ENCODE assay signal across 8 mouse cellular contexts in genomic region chr11:5707530-5708353, GRCm38 (mm10). TPM values are rescaled to one million over a fixed set of nuclear protein-coding genes. Genes with fewer than 3 reads are reported as not detected.
DNase-seq lines count a peak whose midpoint lies in the region; ATAC-seq and TF ChIP-seq lines count a peak whose summit lies in the region.

No protein-coding gene starts in this region.

- H3K4me3 ChIP-seq in embryonic facial prominence, embryonic 13.5 days = peak overlapping the region; percentile 78
- peak overlapping the region; percentile 100 for H3K4me3 ChIP-seq in heart, adult 2 months
- peak overlapping the region; percentile 72 for H3K4me3 ChIP-seq in limb, embryonic 12.5 days (replicated peaks)
- peak overlapping the region; percentile 98 for H3K4me3 ChIP-seq in midbrain, embryonic 14.5 days (replicated peaks; ENCODE audit: low read depth, low read length)

- peak; percentile 79 for TF ChIP-seq POLR2A in heart, adult 2 months (IDR thresholded peaks at IDR 0.05; ENCODE audit: insufficient read depth, low read depth, low read length)

- H3K4me2 ChIP-seq in embryonic facial prominence, embryonic 13.5 days = peak overlapping the region; percentile 76
- H3K4me2 ChIP-seq in limb, embryonic 12.5 days = peak overlapping the region; percentile 75
- H3K4me2 ChIP-seq in midbrain, embryonic 14.5 days (ENCODE audit: low read length) = peak overlapping the region; percentile 76

- TF ChIP-seq CTCF in heart, adult 2 months (IDR thresholded peaks at IDR 0.05) = no peak

- 0 out of 2 replicates have a peak, but pooled peaks cover 2% of the 10 kb centered on the region for H3K79me2 ChIP-seq in heart, adult 2 months (replicated peaks; ENCODE audit: control insufficient read depth, insufficient read depth, low read length)

- peaks cover 13% of the 10 kb centered on the region for H3K4me1 ChIP-seq in embryonic facial prominence, embryonic 13.5 days
- H3K4me1 ChIP-seq in heart, adult 2 months (ENCODE audit: control insufficient read depth, insufficient read depth, low read length) = peaks cover 5% of the 10 kb centered on the region
- peaks cover 11% of the 10 kb centered on the region for H3K4me1 ChIP-seq in limb, embryonic 12.5 days (replicated peaks)
- H3K4me1 ChIP-seq in midbrain, embryonic 14.5 days (ENCODE audit: control insufficient read depth, insufficient read depth, low read length) = peaks cover 13% of the 10 kb centered on the region

- no peaks in the 10 kb centered on the region for H3K27me3 ChIP-seq in embryonic facial prominence, embryonic 13.5 days
- no peaks in the 10 kb centered on the region for H3K27me3 ChIP-seq in heart, adult 2 months (ENCODE audit: control insufficient read depth, insufficient read depth, low read length)
- no peaks in the 10 kb centered on the region for H3K27me3 ChIP-seq in limb, embryonic 12.5 days
- no peaks in the 10 kb centered on the region for H3K27me3 ChIP-seq in midbrain, embryonic 14.5 days (ENCODE audit: control insufficient read depth, insufficient read depth, low read length)

- peak; percentile 93 for ATAC-seq in embryonic facial prominence, embryonic 13.5 days (ENCODE audit: insufficient number of reproducible peaks, insufficient read depth, low FRiP score, low TSS enrichment, low read depth)
- ATAC-seq in limb, embryonic 12.5 days (ENCODE audit: insufficient number of reproducible peaks, insufficient read depth, low FRiP score, low TSS enrichment, low read depth) = peak; percentile 92
- ATAC-seq in midbrain, embryonic 14.5 days (ENCODE audit: low FRiP score, low TSS enrichment) = peak; percentile 96

- intact Hi-C loops in heart, adult 2 months (cut with DNase I) = loop anchor here (2.0 to 10.0 kb wide), 6 partner anchors 33 to 557 kb away; partner anchors contain the start of genes Dbnl, Ddx56, Pold2 and Urgcp

- no peak for TF ChIP-seq EP300 in heart, adult 2 months (IDR thresholded peaks at IDR 0.05; ENCODE audit: insufficient read depth, low read depth, low read length)

- WGBS in embryonic facial prominence, embryonic 13.5 days = 20% methylated on average over 48 of the region's 50 CpGs
- WGBS in heart, adult 2 months = 17% methylated on average over 49 of the region's 50 CpGs
- 20% methylated on average over 47 of the region's 50 CpGs for WGBS in limb, embryonic 12.5 days
- WGBS in midbrain, embryonic 14.5 days = 19% methylated on average over 49 of the region's 50 CpGs

- DNase-seq in 416B (ENCODE audit: low read depth) = peak; percentile 91
- peak; percentile 75 to 83 for DNase-seq in adrenal gland, postnatal 4 days (ENCODE audit: low spot score in 2 of 2)
- DNase-seq in heart, adult 2 months = peak; percentile 93 to 94
- peak; percentile 85 to 90 for DNase-seq in kidney, adult 8-10 months
- DNase-seq in midbrain, embryonic 14.5 days = peak; percentile 96
- peak; percentile 83 for DNase-seq in spleen, adult 12 weeks (ENCODE audit: low spot score)

- peak overlapping the region; percentile 57 for H3K27ac ChIP-seq in embryonic facial prominence, embryonic 13.5 days
- peak overlapping the region; percentile 88 for H3K27ac ChIP-seq in heart, adult 2 months
- peak overlapping the region; percentile 75 for H3K27ac ChIP-seq in limb, embryonic 12.5 days
- peak overlapping the region; percentile 72 for H3K27ac ChIP-seq in midbrain, embryonic 14.5 days (replicated peaks; ENCODE audit: low read depth, low read length)

- H3K9ac ChIP-seq in embryonic facial prominence, embryonic 13.5 days = peak overlapping the region; percentile 89
- H3K9ac ChIP-seq in heart, adult 2 months (ENCODE audit: low read depth, low read length) = peak overlapping the region; percentile 86
- H3K9ac ChIP-seq in limb, embryonic 12.5 days (replicated peaks) = peak overlapping the region; percentile 82
- peak overlapping the region; percentile 94 for H3K9ac ChIP-seq in midbrain, embryonic 14.5 days (replicated peaks; ENCODE audit: low read length)

- no peaks in the 10 kb centered on the region for H3K9me3 ChIP-seq in embryonic facial prominence, embryonic 13.5 days
- H3K9me3 ChIP-seq in limb, embryonic 12.5 days = no peaks in the 10 kb centered on the region
- H3K9me3 ChIP-seq in midbrain, embryonic 14.5 days (ENCODE audit: control insufficient read depth, low read length) = no peaks in the 10 kb centered on the region

- H3K36me3 ChIP-seq in embryonic facial prominence, embryonic 13.5 days = peaks cover 30% of the 10 kb centered on the region
- no peaks in the 10 kb centered on the region for H3K36me3 ChIP-seq in heart, adult 2 months (ENCODE audit: control insufficient read depth, insufficient read depth, low read length)
- peaks cover 26% of the 10 kb centered on the region for H3K36me3 ChIP-seq in limb, embryonic 12.5 days
- H3K36me3 ChIP-seq in midbrain, embryonic 14.5 days (ENCODE audit: control insufficient read depth, insufficient read depth, low read length) = peaks cover 19% of the 10 kb centered on the region

RNA-seq across cellular contexts. Expression of gene Mrps24, which starts 7.7 kb away (rescaled TPM):
- 100 to 1,000 TPM; 118 to 121 TPM for total RNA-seq in adrenal gland, postnatal 4 days (2021)
- 180 and 187 TPM in 2 replicates for polyA plus RNA-seq in embryonic facial prominence, embryonic 13.5 days (2015; fragmentation: Nextera tagmentation; extraction: Ambion mirVana)
- 100 to 1,000 TPM; 151 to 166 TPM for total RNA-seq in heart, adult 2 months (2021)
- polyA plus RNA-seq in heart, adult 2 months (2012; rRNA removed) = 136 and 178 TPM in 2 replicates
- 168 and 177 TPM in 2 replicates for polyA plus RNA-seq in limb, embryonic 12.5 days (2016; fragmentation: Nextera tagmentation; extraction: Ambion mirVana)
- polyA plus RNA-seq in midbrain, embryonic 14.5 days (2014; fragmentation: Nextera tagmentation; extraction: Ambion mirVana) = 180 and 218 TPM in 2 replicates

RNA-seq across cellular contexts. Expression of gene Urgcp, which starts 54.4 kb away (rescaled TPM):
- 10 to 100 TPM; 50.6 to 56.8 TPM for total RNA-seq in adrenal gland, postnatal 4 days (2021)
- polyA plus RNA-seq in embryonic facial prominence, embryonic 13.5 days (2015; fragmentation: Nextera tagmentation; extraction: Ambion mirVana) = 28.6 and 28.7 TPM in 2 replicates
- 10 to 100 TPM; 58.5 to 69.8 TPM for total RNA-seq in heart, adult 2 months (2021)
- polyA plus RNA-seq in heart, adult 2 months (2012; rRNA removed) = 26.1 and 35.7 TPM in 2 replicates
- polyA plus RNA-seq in limb, embryonic 12.5 days (2016; fragmentation: Nextera tagmentation; extraction: Ambion mirVana) = 24.6 and 25.7 TPM in 2 replicates
- 21.5 and 23.9 TPM in 2 replicates for polyA plus RNA-seq in midbrain, embryonic 14.5 days (2014; fragmentation: Nextera tagmentation; extraction: Ambion mirVana)

Comparison
In these comparisons a context has a peak if more than half of its experiments do, and no peak if none do; other contexts are left out.
1. Peak in every context shown above with its lines: DNase-seq, ATAC-seq, H3K4me3 ChIP-seq and H3K27ac ChIP-seq.